Mouse (Mus musculus) adipocyte (in vitro differentiated cells): ENCODE measurements around the gene Asb1.

Experiments
- DNase-seq: peaks from one replicate; pipeline ENCODE4 v3.0.0-alpha.2; 2016; ENCODE audit warnings: low spot score

Gene Asb1

DNA sequence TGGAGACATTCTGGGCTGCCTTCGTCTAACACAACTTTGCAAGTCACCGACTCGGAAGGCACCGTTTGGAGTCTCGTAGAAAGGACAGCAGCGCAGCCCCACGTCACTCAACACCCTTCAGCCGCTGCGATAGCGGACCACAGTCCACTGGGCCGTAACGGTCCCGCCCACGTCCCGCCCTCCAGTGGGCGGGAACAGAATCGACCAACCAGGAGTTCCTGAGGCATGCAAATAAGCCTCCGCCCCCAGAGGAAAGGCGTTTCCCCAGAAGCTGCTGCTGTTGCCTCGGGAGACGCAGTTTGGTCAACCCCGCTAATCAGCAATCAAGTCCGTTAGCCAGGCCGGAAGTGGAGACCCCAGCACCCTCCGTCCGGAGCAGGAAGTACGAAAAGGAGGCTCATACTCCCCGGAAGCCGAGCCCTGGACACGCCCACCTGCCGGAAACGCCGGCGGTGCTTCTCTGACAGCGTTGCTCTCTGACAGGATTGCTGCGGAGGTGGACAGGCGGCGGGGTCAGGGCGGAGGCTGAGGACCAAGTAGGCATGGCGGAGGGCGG lies at the start of gene Asb1:
Asb1 (plus strand) TSS at position 274 of the 556 bp plus-strand sequence.
- peak; percentile 98 for DNase-seq

DNA sequence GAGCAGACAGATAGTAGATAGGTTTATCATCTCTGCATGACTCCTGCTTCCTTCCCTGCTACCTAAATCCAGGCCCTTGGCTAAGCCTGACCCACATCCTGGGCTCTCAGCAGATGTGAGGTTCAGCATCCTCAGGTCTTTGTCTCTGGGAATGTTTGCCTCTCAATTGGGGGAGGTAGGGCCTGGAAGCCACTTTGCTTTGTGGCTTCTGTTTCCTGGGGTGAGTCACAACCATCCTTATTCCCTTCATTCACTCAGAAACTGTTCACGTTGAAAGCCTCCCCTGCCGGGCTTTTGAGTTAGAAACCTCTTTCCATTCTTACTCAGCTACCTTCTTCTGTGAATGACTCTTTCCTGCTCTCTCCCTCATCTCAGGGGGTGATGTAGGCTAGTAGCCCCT lies 47.6 kb upstream of the Asb1 start:
- no peak for DNase-seq

DNA sequence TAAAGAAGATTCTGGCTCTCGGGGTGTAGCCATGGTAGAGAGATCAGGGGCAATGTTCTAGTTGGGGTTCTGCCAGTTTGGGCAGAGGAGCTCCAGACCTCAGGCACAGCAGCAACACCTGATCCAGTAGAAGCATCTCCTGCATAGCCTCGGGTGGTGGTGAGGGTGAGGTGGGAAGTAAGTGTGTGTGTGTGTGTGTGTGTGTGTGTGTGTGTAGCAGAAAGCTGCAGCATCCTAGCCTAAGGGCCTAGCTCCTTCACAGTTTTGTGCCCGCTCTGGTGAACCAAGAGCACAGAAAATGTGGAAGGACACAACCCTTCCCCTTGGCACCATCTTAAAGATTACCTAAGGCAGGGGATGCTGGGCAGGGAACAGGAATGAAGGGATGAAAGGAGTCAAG lies 46.4 kb upstream of the Asb1 start:
- no peak for DNase-seq

DNA sequence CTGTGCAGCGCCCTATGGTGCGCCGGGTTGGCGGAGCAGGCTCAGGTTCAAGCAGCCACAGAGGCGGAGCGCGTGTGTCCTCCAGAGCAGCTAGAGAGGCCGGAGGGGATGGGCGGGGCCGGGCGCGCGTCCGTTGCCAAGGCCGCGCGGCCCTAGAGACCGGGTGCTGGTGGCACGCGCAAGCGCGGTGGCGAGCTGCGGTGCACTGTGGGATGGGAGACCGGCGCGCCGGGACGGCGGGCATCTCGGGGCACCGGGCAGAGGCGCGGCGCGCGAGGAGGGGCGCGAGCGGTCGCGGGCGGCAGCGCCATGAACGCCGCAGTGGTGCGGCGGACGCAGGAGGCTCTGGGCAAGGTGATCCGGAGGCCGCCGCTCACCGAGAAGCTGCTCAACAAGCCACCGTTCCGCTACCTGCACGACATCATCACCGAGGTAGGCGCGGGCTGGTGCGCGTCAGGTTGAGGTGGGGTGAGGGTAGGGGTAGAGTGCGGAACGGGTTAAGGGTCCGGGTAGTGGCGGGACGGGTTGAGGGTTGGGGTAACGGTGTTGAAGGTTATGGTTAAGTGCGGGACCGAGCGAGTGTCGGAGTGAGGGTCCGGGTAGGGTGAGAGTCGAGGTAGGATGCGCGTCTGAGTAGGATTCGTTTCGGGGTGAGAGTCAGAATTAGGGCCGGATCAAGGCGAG lies 45.7 kb upstream of the Asb1 start, which contains the start of gene Traf3ip1:
Traf3ip1 (plus strand) TSS at position 191 of the 684 bp plus-strand sequence.
- peak; percentile 90 for DNase-seq

DNA sequence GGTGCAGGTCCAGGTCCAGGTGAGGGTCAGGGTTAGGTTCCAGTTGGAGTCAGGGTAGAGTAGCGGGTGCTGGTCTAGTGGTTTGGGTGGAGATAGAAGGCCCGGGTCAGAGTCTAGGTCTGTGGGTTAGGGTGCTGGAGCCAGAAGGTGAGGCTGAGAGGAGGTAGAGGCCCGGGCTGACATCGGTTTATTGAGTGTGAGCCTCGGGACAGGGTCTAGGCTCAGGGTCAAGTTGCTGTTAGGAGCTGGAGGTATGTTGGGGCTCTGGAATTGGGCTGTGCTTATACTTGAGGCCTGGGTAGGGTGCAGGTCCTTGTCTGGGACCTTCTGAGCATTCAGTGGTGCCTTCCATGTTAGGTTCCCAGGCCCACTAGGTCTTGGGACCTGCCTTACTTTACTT lies 45.0 kb upstream of the Asb1 start:
- DNase-seq: no peak

DNA sequence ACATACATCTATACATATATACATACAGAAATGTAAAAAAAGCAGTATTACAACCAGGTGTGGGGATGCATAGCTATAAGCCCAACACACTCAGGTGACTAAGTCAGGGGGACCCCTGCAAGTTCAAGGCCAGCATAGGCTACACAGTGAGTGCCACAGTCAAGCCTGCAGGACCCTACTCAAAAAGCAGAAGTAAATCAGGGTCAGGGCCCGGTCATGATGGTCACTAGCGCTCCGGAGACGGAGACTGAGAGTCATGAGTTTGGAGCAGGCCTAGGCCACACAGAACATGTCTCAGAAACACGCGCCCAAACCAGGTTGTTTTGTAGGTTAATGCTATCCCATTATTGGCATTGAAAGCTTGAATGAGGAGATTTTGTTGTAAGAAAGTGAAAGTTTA lies 41.8 kb upstream of the Asb1 start:
- DNase-seq: no peak

DNA sequence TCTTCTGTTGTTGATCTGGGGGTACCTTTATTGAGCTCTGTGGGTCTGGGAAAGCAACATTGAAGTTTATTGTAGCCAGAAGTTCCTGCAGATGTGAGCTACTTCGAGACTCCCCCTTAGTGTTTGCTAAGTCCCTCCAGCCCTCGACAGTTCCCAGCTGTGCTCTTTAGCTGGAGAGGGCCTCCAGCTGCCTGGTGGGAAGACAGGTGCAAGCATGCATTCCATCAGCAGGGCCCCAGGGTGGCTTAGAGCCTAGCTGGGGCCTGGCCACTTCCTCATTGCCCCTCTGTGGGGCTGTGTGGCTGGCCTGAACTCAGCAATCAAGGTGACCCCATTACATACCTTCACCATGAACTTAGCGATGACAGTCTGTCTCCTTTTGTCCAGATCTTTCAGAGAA lies 35.7 kb upstream of the Asb1 start:
- DNase-seq: no peak

DNA sequence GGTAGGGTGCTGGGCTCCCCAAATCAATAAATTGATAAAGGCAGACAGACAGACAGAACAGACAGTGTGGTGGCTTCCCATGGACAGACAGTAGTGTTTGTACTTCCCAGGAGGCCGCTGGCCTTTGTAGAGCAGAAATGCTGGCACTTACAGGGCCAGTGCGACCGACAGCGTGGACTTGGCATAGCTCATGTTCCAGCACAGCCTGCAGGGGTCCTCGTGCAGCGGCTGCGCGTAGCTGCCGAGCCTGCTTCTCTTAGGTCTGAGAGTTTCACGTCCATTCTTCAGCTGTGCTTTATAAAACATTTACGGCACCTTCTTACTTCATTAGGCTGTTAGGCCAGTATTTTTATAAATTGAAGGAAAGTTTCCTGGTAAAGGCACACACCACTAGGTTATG lies 25.4 kb upstream of the Asb1 start:
- no peak for DNase-seq

DNA sequence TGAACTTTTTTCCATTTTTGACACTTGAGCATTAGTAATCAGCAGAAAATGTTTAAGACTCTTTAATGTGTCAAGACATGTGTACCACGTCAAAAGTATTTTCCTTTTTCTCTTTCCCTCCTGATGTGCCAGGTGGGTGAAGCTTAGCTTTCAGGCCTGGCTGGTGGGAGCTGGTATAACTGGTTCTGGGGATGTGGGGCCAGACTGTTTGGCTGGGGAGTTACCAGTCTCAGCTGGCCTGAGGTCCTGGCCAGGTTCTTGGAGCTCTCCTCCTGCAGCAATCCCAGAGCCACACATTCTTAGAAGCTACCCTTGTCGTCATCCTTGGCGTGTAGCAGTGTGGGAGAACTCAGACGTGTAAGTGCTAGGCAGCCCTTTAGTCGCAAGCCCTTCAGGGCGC lies 24.7 kb upstream of the Asb1 start:
- no peak for DNase-seq

DNA sequence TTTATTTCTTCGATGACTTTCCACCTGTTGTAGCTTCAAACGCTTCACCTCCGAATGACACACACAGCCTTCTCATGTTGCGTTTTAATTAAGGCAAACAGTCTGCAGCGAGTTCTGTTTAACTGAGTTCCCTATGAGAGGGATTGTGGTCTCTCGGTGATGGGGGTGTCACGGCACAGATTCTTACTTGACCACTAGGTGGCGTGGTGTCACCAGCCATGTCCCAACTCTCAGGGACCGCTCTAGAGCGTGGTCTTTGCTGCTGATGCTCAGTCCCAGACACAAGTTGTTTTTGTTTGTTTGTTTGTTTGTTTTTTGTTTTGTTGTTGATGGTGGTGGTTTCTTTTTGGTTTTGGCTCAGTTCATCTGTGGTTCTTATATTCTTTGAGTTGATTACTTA lies 16.6 kb upstream of the Asb1 start:
- DNase-seq: peak; percentile 57

DNA sequence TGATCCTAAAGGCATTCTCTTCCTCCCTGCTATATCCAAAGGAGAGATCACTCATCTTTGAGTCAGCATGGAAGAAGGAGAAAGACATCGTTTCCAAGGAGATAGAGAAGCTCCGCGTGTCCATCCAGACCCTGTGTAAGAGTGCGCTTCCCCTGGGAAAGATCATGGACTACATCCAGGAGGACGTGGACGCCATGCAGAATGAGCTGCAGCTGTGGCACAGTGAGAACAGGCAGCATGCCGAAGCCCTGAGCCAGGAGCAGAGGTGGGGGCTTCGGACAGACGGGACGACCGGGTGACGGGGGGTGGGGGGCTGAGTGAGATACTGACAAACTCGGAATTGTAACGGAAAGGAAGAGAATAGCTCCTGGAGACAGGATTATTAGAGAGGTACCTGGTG lies 14.5 kb upstream of the Asb1 start:
- DNase-seq: no peak

DNA sequence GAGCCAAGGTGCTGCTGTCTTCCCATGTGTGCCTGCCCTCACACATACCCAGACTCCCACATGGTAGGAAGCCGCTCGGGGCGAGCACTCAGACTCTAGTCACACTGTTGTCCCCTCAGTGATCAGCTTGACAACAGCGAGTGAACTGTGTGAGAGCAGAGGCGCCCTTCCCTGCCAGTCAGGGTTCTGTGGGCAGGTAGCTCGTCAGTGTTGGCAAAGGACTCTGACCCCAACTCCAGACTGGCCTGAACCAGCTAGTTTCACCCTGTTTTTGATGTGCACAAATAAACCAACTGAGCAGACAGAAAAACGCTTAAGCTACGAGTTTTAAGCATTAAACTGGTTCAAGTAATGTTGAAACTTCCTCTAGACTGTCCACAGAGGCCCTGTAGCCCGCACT lies 10.2 kb upstream of the Asb1 start:
- DNase-seq: no peak

DNA sequence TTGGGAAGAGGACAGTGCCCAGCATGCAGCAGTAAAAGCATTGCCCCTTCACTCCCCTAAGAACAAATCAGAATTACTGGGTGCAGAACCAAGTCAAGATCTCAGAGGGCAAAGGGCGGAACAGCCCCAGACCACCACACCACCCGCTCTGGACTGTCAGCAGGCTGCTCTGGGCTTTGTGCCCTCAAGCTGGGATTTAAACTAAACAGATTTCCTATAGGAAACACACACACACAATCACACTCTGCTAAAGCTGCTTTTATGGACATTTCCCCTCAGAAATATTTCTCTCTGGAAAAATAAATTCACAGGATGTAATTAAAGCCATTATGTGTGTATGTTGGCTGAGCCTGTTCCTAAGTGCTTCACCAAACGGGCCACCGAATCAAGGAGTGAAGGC lies 8.1 kb upstream of the Asb1 start:
- no peak for DNase-seq

DNA sequence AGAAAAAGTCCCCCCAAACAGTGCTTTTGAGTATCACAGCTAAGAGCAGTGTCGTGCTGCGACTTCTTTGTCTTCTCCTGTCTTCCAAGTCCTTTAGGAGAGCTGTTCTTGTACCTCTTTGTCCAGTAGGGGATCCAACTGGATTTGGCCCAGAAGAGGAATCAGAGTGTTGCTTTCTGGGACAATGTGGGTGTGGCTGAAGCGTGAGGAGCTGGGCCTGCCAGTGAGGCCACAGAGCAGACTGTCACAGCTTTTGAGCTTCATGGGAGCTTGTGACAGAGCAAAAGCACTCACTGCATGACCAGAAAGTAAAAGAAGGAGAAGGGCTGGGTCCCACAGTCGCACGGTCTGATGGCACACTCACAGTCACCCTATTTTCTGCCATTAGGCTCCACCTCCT lies 7.5 kb upstream of the Asb1 start:
- peak; percentile 80 for DNase-seq

DNA sequence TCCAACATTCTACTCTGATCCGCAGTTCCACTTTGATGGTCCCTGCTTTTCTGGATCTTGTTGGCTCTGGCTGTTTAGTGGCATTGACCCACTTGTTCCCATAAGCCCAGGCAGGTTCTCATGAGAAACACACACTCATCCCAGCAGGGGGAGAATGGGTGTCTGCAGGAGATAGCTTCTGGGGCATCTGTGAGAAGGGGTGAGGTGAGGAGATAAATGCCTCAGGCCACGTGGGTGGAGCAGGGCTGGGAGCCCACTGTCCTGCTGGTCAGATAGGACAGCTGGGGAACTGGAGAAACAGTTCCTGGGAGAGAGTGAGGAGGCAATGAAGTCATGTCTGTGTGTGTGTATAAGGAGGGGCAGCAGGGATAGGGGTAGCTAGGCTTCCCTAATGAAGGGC lies 6.9 kb upstream of the Asb1 start:
- DNase-seq: peak; percentile 13

DNA sequence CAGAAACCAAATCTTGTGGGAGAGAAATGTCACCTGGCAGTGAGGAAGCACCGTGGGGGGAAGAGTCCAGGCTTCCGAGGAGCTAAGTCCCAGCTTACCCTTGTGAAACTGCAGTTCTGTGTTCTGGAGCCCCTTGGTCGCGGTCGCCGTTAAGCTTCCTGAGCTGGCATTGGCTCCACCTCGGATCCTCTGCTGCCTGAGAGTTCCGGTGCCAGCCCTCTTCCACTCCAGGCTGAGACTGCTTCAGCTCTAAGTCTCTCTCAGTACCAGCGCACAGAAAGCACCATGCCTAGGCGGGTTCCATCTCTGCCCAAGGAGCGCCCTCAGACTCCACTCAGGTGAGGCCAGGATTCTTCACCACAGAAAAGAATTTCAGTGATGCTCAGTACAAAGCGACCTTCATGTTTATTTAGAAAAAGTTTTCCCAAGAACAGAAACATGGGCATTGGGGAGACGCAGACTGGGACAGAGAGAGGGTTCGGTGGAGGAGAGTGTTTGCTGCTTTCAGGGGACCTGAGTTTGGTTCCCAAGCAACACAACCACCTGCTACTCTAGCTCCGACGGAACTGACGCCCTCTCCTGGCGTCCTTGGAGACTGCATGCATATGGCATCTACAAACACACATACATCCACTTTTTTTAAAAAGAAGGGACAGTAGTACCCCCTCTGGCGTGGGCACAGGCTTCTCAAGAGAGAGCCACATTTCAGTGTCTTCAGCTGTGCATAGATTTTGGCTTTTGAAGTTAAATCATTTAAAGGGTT lies 6.2 kb upstream of the Asb1 start:
- no peak for DNase-seq

DNA sequence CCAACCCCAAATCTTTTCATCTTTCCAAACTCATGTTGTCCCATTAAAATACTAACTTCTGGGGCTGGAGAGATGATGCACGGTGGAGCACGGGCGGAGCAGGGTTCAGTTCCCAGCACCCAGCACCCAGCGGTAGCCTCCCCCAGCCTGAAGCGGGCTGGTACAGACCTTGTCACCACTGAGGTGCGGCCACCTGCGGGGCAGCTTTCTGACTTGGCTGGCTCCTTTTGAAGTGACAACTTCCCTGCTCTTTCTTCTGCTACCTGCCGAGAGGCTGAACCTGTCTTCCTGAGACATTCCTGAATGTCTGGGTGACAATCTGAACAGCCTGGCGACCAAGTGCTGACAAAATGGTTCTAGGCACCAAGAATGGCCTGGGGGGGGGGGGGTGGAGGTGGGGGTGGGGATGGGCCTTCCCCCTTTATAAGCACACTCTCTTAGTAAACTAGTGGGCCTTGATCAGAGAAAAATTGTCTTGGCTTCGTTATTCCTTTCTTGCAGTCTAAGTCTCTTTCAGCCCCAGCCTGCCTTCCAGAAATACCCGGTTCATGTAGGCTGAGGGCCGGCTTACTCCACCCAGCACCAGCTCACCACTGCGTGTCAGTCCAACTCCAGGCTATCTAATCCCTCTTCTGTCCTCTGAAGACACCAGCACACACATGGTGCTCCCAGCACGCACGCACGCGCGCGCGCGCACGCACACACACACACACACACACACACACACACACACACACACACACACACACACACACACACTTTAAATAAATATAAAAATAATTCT lies 2.4 kb upstream of the Asb1 start:
- no peak for DNase-seq

DNA sequence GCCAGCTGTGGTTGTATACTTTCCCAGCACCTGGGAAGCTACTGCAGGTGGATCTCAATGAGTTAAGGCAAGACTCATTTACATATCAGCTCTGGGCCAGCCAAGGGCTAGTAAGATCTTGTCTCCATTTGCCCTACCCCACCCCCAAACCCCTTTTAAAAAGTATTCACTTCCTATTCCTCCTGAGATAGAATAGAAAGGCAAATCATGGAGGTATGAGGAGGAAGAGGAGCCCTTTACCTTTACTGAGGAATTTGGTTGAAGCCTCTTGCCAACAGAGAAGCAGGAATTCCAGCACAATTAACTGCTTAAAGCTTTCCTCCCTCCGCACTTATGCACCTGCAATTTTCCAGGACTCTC lies 1.8 kb upstream of the Asb1 start:
- DNase-seq: no peak

DNA sequence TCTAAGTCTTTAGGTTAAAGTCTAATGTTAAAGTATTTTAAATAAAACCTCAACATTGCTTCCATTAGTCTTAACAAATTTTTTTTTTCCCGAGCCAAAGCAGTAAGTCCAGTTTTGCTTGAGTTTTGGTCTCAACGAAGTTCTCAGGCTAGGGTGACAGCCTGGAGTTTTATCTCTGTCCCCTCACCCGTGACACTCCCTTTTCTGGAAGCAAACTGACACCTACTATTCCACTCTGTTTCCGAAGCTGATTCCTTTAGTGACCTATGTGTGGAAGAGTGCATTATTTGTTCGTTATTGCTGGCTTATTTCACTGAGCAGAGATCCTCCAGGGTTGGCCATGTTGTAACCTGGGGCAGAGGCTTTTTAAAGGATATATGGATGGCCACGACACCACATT lies 1.1 kb upstream of the Asb1 start:
- no peak for DNase-seq

DNA sequence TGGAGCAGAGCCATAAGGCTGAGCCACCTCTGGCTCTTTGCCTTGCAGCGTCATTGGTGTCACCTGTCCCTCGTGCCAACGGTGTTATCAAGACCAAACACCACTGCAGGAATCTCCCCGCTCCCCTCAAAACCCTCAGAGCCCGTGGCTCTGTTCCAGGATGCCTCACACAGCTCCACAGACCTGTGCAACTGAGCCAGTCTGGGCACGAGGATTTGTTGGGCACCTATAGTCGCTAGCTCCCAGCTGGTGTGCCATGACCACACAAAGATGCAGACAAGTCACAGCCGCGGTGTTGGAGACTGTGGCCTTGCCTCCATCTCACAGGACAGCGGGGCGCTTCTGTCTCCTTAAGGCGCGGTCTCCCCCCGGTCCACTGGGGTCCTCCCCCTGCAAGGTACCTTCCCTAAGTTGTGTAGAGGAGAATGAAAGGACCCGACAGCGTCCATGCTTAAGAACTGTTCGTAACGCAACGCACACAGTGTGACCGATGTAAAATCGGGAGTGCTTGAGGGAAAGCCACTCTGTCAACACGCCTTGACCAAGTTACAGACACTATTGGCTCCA lies 557 bp upstream of the Asb1 start:
- DNase-seq: no peak

DNA sequence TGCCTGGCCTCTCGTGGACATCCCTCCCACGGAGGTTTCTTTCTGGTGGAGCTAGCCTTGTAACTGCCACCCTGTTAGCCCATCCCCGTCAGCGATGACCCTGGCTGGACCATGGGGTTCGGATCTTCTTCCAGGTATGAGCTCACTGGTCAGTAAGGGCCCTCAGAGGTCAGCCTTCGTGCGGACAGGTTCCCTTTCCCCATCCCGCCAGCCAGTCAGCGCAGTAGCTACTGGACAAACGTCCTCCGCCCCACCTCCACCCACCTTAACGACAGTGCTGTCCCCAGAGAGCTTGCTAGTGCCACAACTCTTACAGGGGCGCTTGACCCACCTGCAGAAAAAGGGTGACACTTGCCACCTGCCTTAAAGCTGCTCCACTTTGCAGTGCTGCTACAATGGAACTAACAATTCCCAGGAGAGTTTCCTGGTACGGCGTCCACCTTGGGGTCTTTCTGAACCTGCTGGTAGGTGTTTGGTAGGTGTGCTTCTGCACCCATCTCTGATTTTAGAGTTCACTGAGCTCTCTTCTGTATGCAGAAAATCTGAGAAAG lies 773 bp downstream of the Asb1 start:
- no peak for DNase-seq

DNA sequence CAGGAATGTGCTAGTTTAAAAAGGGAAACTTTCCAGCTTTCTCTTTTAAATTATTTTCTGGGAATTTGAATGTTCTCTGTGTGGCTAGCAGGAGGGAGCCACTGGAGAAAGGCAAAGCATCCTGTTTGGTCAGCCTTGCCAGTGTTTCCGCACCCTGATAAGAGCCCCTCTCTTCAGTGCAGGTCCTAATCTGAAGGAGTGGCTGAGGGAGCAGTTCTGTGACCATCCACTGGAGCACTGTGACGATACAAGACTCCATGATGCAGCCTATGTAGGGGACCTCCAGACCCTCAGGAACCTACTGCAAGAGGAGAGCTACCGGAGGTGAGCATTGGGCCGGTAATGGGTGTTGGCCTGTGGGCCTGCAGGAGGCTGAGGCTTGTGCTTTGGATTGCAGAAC lies 3.6 kb downstream of the Asb1 start:
- no peak for DNase-seq
